Mouse (Mus musculus) heart, embryonic 16.5 days (tissue): ENCODE results near the gene Pigl. TPM values are rescaled to one million over a fixed set of nuclear protein-coding genes. Genes with fewer than 3 reads are reported as not detected.
"Not testable (repeated sequence)": the region's sequence is repeated elsewhere in the genome, so short reads cannot be mapped to it uniquely, and the experiment has no call there.

Source experiments
- ATAC-seq: fragments of 200-750 bp; cut with Nextera tagmentation; replicated peaks from 2 replicates; pipeline ENCODE4 v1.8.0; 2017; ENCODE audit warnings: moderate number of reproducible peaks; ENCODE audit not compliant: insufficient read depth, low FRiP score; ENCODE audit errors: extremely low read depth
- H3K27ac ChIP-seq: fragments of 300-500 bp; sonication (generic); 2 replicates; pipeline ENCODE4 v1.5.1; 2014; ENCODE audit warnings: mild to moderate bottlenecking, low read length, control low read depth, moderate library complexity
- H3K27me3 ChIP-seq: fragments of 300-500 bp; sonication (generic); 2 replicates; pipeline ENCODE4 v1.6.1; 2014; ENCODE audit warnings: low read length, mixed read lengths; ENCODE audit not compliant: control insufficient read depth, insufficient read depth
- H3K36me3 ChIP-seq: fragments of 300-500 bp; sonication (generic); 2 replicates; pipeline ENCODE4 v1.6.1; 2014; ENCODE audit not compliant: control insufficient read depth, insufficient read depth
- H3K4me1 ChIP-seq: fragments of 300-500 bp; sonication (generic); 2 replicates; pipeline ENCODE4 v1.6.1; 2014; ENCODE audit warnings: low read length, mixed read lengths; ENCODE audit not compliant: control insufficient read depth, insufficient read depth
- H3K4me2 ChIP-seq: fragments of 300-500 bp; sonication (generic); 2 replicates; pipeline ENCODE4 v1.6.1; 2014; ENCODE audit warnings: low read depth, mild to moderate bottlenecking, control low read depth, low read length
- H3K4me3 ChIP-seq: fragments of 300-500 bp; sonication (generic); 2 replicates; pipeline ENCODE4 v1.5.1; 2014; ENCODE audit warnings: mild to moderate bottlenecking, control low read depth, low read length
- H3K9ac ChIP-seq: fragments of 300-500 bp; sonication (generic); 2 replicates; pipeline ENCODE4 v1.6.1; 2014; ENCODE audit warnings: low read length, control low read depth
- H3K9me3 ChIP-seq: fragments of 300-500 bp; sonication (generic); replicated peaks from 2 replicates; pipeline ENCODE4 v1.6.1; 2016; ENCODE audit warnings: low read length; ENCODE audit not compliant: control insufficient read depth
- WGBS: fragments of 180-500 bp; shearing (Covaris S2); extraction: QIAGEN DNeasy Blood & Tissue Kit; methylation state at CpG from one replicate; pipeline ENCODE4 v1.1.7; 2014; 5-methylcytosine and 5-hydroxymethylcytosine counted together
- polyA plus RNA-seq: library from polyadenylated mRNA; unstranded; fragments of >200 nt; fragmentation: Nextera tagmentation; extraction: Ambion mirVana; gene quantifications from 2 replicates; pipeline ENCODE4 v1.2.1, GENCODE M21; 2015

The Pigl gene
- polyA plus RNA-seq, 1 experiment from 2014 or later: 7.2 TPM

DNA sequence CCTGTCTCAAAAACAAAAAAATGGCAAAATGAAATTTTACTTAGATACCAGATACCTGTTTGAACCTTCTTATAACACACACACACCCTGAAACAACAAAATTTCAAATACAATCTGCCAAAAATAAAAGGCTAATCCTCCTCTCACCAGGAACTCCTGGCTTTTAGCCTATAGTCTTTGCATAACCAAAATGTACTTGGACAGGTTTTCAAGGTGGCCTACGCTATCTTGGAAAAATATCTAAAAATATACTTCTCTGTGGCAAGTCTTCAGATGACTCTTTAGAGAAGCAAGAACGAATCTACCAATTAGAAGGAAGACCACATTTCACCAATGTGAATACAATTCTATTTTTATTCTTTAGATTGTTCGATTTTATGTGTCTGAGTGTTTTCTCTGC, 12.5 kb upstream of the Pigl start:
- 83% methylated on average over 3 of the region's 3 CpGs for WGBS
- Histone ChIP-seq H3K4me1 (peaks cover 2% of the 10 kb centered on the region; the same call in 1 of the 2 replicates), H3K27me3 (no peaks in the 10 kb centered on the region), H3K4me2 (no peak overlapping the region), H3K9ac (no peak overlapping the region), H3K27ac (no peak overlapping the region), H3K36me3 (no peaks in the 10 kb centered on the region), H3K9me3 (no peaks in the 10 kb centered on the region), H3K4me3 (no peak overlapping the region)
- no peak for ATAC-seq

GRCm38 (mm10) chr11:62448971-62449370, 9.3 kb upstream of the Pigl start:
- Histone ChIP-seq H3K9ac (no peak overlapping the region), H3K27me3 (no peaks in the 10 kb centered on the region), H3K4me1 (no peaks in the 10 kb centered on the region; the same call in 1 of the 2 replicates), H3K4me3 (no peak overlapping the region), H3K4me2 (no peak overlapping the region), H3K36me3 (no peaks in the 10 kb centered on the region), H3K27ac (no peak overlapping the region), H3K9me3 (no peaks in the 10 kb centered on the region)
- WGBS: 90% methylated on average over 6 of the region's 6 CpGs
- ATAC-seq: no peak

DNA sequence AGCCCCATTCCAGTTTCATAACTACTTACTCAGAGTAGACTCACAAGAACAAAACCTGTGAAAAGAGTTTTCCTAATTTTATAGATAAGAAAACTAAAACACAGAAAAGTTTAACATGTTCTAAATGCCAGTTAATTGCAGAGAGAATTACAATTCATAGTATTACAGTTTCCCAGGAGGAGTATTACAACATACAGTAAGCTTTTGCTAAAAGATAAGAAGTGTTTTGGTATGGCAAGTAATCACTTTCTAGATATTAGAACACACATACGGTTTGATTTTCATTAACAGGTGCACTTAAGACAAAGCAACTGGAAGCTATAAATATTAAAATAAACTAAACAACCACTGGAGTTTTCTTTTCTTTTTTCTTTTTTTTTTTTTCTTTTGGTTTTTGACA, 3.1 kb upstream of the Pigl start:
- ATAC-seq: no peak
- no peaks in the 10 kb centered on the region for H3K27me3 ChIP-seq
- H3K4me1 ChIP-seq: peaks cover 12% of the 10 kb centered on the region
- H3K27ac ChIP-seq: no peak overlapping the region
- no peaks in the 10 kb centered on the region for H3K9me3 ChIP-seq
- H3K4me3 ChIP-seq: no peak overlapping the region
- WGBS: 21% methylated on average over 1 of the region's 1 CpGs
- peak overlapping the region; percentile 72; the same call in 1 of the 2 replicates for H3K4me2 ChIP-seq
- no peaks in the 10 kb centered on the region for H3K36me3 ChIP-seq
- H3K9ac ChIP-seq: peak overlapping the region; percentile 49; the same call in 1 of the 2 replicates

- Histone ChIP-seq H3K4me1 (peaks cover 12% of the 10 kb centered on the region), H3K36me3 (no peaks in the 10 kb centered on the region), H3K27me3 (no peaks in the 10 kb centered on the region), H3K27ac (peak overlapping the region; percentile 99), H3K4me2 (peak overlapping the region; percentile 72), H3K9ac (peak overlapping the region; percentile 99), H3K4me3 (peak overlapping the region; percentile 82), H3K9me3 (no peaks in the 10 kb centered on the region)
- ATAC-seq: no peak
- 5% methylated on average over 3 of the region's 3 CpGs for WGBS
Observed at GRCm38 (mm10) chr11:62456021-62456482, 2.2 kb upstream of the Pigl start.

- Histone ChIP-seq H3K36me3 (no peaks in the 10 kb centered on the region), H3K4me1 (peaks cover 12% of the 10 kb centered on the region), H3K4me2 (peak overlapping the region; percentile 72), H3K9ac (peak overlapping the region; percentile 99), H3K9me3 (no peaks in the 10 kb centered on the region), H3K4me3 (peak overlapping the region; percentile 82), H3K27ac (peak overlapping the region; percentile 99), H3K27me3 (no peaks in the 10 kb centered on the region)
- ATAC-seq: peak; percentile 53
- under 1% methylated on average over 39 of the region's 42 CpGs for WGBS
Observed at GRCm38 (mm10) chr11:62456483-62457172, 1.6 kb upstream of the Pigl start.

- Histone ChIP-seq H3K9me3 (no peaks in the 10 kb centered on the region), H3K9ac (peak overlapping the region; percentile 99), H3K4me3 (peak overlapping the region; percentile 82), H3K27ac (peak overlapping the region; percentile 99), H3K4me1 (peaks cover 12% of the 10 kb centered on the region), H3K27me3 (no peaks in the 10 kb centered on the region), H3K4me2 (peak overlapping the region; percentile 97), H3K36me3 (no peaks in the 10 kb centered on the region)
- under 1% methylated on average over 68 of the region's 73 CpGs for WGBS
- peak; percentile 95 for ATAC-seq
Observed at GRCm38 (mm10) chr11:62457241-62457890, 894 bp upstream of the Pigl start.

GRCm38 (mm10) chr11:62457891-62458270, 379 bp upstream of the Pigl start:
- under 1% methylated on average over 18 of the region's 18 CpGs for WGBS
- peak overlapping the region; percentile 99 for H3K27ac ChIP-seq

DNA sequence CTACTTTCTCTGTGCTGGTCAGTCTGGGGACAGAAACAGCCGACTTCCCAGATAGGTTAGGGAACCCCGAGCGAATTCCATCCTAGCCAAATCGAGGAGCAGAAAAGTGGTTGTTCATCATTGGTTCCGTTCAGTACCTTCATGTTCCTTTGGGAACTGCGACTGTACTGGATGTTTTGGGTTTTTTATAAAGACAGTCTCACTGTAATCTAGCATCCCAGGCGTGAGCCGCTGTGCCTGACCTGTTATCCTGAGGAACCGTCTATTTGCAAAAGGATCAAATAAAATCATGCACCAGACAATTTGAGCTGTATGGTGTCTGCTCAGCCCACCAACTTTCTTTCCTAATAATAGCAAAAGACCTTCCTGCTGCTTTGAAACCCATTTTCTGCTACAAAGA, 520 bp downstream of the Pigl start:
- Histone ChIP-seq H3K9ac (peak overlapping the region; percentile 99), H3K27ac (peak overlapping the region; percentile 99), H3K27me3 (no peaks in the 10 kb centered on the region), H3K4me3 (peak overlapping the region; percentile 82), H3K4me1 (peaks cover 12% of the 10 kb centered on the region), H3K36me3 (no peaks in the 10 kb centered on the region), H3K9me3 (no peaks in the 10 kb centered on the region), H3K4me2 (peak overlapping the region; percentile 97)
- no peak for ATAC-seq
- 1% methylated on average over 9 of the region's 9 CpGs for WGBS

More at GRCm38 (mm10) chr11:62457891-62458270, 379 bp upstream of the Pigl start:
- H3K9ac ChIP-seq: peak overlapping the region; percentile 99
- H3K4me2 ChIP-seq: peak overlapping the region; percentile 97
- peak overlapping the region; percentile 82 for H3K4me3 ChIP-seq
- H3K27me3 ChIP-seq: no peaks in the 10 kb centered on the region
- peaks cover 12% of the 10 kb centered on the region for H3K4me1 ChIP-seq
- no peaks in the 10 kb centered on the region for H3K9me3 ChIP-seq
- no peaks in the 10 kb centered on the region for H3K36me3 ChIP-seq
- ATAC-seq: no peak

GRCm38 (mm10) chr11:62462529-62462928, 4.3 kb downstream of the Pigl start:
- not testable (repeated sequence) for H3K9ac ChIP-seq, H3K9me3 ChIP-seq, H3K4me3 ChIP-seq, H3K36me3 ChIP-seq, ATAC-seq, H3K27ac ChIP-seq, H3K27me3 ChIP-seq, H3K4me1 ChIP-seq, H3K4me2 ChIP-seq
- 97% methylated on average over 1 of the region's 1 CpGs for WGBS
